Mouse (Mus musculus): Measurements from ENCODE around the gene Chit1. TPM values are rescaled to one million over a fixed set of nuclear protein-coding genes. Genes with fewer than 3 reads are reported as not detected.
A peak's percentile ranks its signal among the peaks of the same experiment; 100 is the strongest.

Gene Chit1
- polyA plus RNA-seq, 1 experiment = 0.11 TPM

DNA sequence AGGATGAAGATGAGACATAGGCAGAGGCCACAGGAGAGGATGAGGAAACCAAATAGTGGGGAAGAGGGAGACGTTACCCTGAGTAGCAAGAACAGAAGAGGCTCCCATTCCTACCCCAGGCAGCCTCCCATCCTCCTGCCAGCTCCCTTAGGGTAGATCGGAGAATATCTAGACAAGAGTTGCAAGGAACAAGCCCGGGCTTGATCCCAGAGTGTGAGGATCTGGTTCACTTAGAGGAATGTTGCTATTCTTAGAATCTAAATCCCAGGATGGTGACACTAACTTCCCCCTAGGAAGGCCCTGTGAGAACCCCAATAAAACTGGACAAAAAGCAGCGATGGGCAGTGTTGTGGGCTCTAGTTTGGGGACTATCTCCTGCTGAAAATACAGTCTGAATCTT lies 10.1 kb upstream of the Chit1 start:
- TF ChIP-seq CTCF (IDR thresholded peaks at IDR 0.05; ENCODE audit: borderline replicate concordance, extremely low read depth, insufficient read depth, insufficient read length) = no peak
- no peak for DNase-seq (ENCODE audit: low read depth)

DNA sequence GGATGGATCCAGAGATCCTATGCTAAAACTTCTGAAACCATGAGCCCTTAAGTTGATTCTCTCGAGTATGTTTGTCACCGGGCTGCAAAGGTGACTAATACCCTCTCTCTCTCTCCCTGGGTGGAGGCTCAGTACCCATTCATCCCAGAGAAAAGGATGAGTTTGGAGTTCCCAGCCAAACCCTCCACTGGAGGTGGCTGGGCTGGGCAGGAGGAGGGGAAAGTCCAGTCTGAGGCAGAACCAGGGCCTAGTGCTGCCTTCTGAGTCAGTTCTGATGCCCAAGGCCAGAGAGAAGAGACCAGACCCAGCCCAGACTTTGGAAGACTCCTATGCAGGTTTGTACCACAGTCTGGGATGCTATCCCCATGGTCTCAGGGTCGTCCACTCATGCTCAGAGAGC lies 9.4 kb upstream of the Chit1 start:
- TF ChIP-seq POLR2A (IDR thresholded peaks at IDR 0.05; ENCODE audit: borderline replicate concordance, extremely low read depth, insufficient read depth, insufficient read length, poor library complexity, severe bottlenecking) (no peak), CTCF (IDR thresholded peaks at IDR 0.05; ENCODE audit: borderline replicate concordance, extremely low read depth, insufficient read depth, insufficient read length) (no peak)
- no peak for DNase-seq (ENCODE audit: low read depth)

DNA sequence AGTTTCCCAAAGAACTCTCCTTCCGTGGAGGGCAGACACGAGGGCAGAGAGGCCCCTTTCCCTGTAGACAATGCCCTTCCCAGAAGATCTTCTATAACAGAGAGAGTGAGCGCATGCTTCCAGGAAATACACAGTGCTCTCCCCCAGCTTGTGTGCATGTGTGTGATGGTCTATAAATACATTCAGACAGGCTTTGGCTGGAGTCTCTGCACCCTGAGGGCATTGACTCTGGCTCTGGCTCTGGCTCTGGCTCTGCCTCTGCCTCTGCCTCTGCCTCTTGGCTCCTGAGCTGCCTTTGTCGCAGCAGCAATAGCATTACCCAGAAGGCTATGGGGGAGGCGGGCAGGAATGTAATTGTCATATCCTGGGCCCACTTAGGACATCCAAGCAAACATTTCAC lies 7.2 kb upstream of the Chit1 start:
- TF ChIP-seq POLR2A (IDR thresholded peaks at IDR 0.05; ENCODE audit: borderline replicate concordance, extremely low read depth, insufficient read depth, insufficient read length, poor library complexity, severe bottlenecking) = no peak
- TF ChIP-seq CTCF (IDR thresholded peaks at IDR 0.05; ENCODE audit: borderline replicate concordance, extremely low read depth, insufficient read depth, insufficient read length) = no peak
- DNase-seq (ENCODE audit: low read depth) = peak; percentile 37

DNA sequence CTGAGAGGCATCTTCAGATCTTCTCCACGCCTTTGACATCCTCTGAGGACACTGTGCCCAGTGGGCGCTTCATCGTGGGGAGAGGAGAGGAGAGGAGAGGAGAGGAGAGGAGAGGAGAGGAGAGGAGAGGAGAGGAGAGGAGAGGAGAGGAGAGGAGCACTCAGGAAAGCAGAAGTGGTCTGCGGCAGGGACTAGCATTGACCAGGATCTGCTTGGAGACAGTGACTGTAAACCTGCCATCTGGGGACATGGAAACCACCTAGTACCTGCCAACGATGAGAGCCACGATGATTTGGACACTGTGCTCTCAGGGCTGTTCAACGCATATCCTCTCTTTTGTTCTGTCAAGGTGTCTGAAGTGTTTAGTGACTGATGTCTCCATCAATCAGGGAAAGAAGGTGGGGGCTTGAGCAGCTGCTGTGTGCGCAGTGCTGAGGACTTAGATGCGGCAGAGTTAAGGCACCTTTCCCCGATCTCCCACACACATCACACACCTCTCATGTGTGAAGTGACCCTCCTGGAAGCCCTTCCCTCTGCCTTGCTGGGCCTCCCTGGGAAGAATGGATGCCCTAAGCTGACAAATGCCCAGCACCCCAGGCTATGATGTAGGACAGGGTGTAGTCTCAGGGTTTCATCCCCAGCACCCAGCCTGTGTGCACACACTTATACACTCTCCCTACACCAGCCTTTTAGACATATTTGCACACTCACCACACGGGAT lies 5.8 kb upstream of the Chit1 start:
- TF ChIP-seq CTCF (IDR thresholded peaks at IDR 0.05; ENCODE audit: borderline replicate concordance, extremely low read depth, insufficient read depth, insufficient read length) = no peak
- TF ChIP-seq POLR2A (IDR thresholded peaks at IDR 0.05; ENCODE audit: borderline replicate concordance, extremely low read depth, insufficient read depth, insufficient read length, poor library complexity, severe bottlenecking) = no peak
- no peak for DNase-seq (ENCODE audit: low read depth)

DNA sequence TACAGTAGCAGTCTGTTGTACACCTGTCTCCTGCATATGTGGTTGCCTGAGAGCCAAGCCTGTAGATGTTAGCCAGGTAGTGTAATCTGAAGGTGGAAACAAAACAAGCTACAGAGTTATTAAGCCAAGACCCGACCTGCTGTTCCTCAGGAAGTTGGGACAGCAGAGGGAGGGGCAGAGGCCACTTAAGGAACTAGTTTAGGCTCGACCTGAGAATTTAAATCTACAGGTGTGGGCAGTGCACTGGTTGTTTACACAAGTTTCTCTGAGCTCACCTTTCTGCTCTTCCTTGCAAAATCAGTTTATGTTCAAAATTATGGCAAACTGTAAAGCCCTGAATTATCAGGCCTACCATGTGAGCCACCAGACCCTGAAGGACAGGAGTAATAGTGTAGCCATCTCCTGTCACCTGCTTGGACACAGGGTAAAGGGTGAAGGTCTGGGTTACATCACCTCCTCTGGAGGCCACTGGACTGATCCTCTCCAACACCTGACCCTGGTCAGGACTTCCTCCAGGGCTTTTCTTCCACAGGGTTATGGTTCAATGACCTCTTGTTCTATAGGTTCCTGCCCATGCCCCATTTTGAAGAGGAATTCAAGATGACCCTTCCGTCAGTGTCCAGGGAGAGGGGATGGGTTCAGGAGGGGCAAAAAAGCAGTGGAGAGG lies 5.1 kb upstream of the Chit1 start:
- no peak for DNase-seq (ENCODE audit: low read depth)
- TF ChIP-seq POLR2A (IDR thresholded peaks at IDR 0.05; ENCODE audit: borderline replicate concordance, extremely low read depth, insufficient read depth, insufficient read length, poor library complexity, severe bottlenecking) (no peak), CTCF (IDR thresholded peaks at IDR 0.05; ENCODE audit: borderline replicate concordance, extremely low read depth, insufficient read depth, insufficient read length) (no peak)

DNA sequence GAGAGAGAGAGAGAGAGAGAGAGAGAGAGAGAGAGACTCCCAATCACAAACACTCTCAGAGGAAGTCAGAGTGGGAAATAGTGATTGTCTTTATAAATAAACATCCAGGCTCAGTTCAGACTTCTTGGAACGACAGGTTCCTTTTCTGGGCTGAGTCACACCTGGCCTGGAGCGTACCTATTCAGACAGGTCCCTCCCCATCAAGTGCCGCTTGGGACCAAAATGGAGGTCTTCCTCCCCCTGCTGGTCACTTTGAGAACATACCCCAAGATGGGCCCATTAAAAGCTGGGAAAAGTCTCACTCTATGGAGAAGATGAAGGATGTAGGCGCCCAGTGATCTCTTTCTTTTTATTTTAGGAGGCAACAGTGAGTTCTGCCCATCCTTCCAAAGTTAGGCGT lies 4.3 kb upstream of the Chit1 start:
- DNase-seq (ENCODE audit: low read depth) = peak; percentile 73
- TF ChIP-seq POLR2A (IDR thresholded peaks at IDR 0.05; ENCODE audit: borderline replicate concordance, extremely low read depth, insufficient read depth, insufficient read length, poor library complexity, severe bottlenecking) (no peak), CTCF (IDR thresholded peaks at IDR 0.05; ENCODE audit: borderline replicate concordance, extremely low read depth, insufficient read depth, insufficient read length) (peak; percentile 87)

DNA sequence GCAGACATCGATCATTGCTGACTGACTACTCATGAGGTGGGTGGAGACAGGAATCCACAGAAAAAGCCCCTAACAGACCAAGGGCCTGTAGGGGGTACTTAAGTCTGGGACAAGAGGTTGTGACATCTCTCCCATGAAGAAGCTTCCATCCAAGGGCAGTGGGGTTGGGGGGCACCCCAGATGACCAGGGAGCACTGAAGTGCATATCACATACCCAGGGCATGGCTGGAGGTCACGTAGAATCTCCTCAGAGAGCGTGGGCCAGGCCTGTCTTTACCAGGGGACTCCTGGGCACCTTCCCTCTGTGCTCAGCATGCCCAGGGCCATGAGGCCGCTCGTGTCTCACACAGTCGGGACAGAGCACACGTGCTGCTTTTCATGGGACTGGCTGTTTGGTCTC lies 3.3 kb upstream of the Chit1 start:
- DNase-seq (ENCODE audit: low read depth) = no peak
- TF ChIP-seq CTCF (IDR thresholded peaks at IDR 0.05; ENCODE audit: borderline replicate concordance, extremely low read depth, insufficient read depth, insufficient read length) (no peak), POLR2A (IDR thresholded peaks at IDR 0.05; ENCODE audit: borderline replicate concordance, extremely low read depth, insufficient read depth, insufficient read length, poor library complexity, severe bottlenecking) (no peak)

DNA sequence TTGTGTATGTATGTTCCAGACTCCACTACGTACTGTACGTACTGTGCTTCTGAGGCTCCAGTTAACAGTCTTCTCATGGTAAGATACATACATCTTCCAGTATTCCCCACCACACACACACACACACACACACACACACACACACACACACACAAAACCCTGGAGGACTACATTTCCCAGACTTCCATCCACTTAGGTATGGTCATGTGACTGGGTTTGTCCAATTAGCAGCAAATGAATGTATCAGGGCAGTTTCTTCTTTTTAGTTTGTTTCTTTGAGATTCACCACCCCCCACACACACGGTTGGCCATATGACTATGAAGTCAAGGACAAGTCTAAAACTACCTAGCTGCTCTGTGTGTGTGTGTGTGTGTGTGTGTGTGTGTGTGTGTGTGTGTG lies 1.0 kb upstream of the Chit1 start:
- TF ChIP-seq POLR2A (IDR thresholded peaks at IDR 0.05; ENCODE audit: borderline replicate concordance, extremely low read depth, insufficient read depth, insufficient read length, poor library complexity, severe bottlenecking) (no peak), CTCF (IDR thresholded peaks at IDR 0.05; ENCODE audit: borderline replicate concordance, extremely low read depth, insufficient read depth, insufficient read length) (no peak)
- DNase-seq (ENCODE audit: low read depth) = peak; percentile 54

DNA sequence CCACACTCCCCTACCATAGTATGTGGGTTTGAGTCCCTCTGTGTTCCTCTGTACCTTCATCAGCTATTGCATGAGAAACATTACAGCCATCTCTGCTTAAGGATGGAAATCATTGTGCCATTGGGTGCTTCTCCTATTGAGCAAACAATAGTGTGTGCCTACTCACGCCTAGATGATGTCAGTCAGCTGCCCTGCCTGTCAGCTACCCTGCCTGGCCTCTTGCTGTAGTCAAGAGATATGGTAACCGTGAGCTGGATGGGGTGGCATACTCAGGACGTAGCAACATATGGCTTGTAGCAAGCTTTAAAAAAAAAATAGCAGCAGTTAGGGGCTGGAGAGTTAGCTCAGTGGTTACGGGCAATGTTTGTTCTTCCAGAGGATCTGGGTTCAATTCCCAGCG lies 593 bp upstream of the Chit1 start:
- TF ChIP-seq POLR2A (IDR thresholded peaks at IDR 0.05; ENCODE audit: borderline replicate concordance, extremely low read depth, insufficient read depth, insufficient read length, poor library complexity, severe bottlenecking) (no peak), CTCF (IDR thresholded peaks at IDR 0.05; ENCODE audit: borderline replicate concordance, extremely low read depth, insufficient read depth, insufficient read length) (no peak)
- no peak for DNase-seq (ENCODE audit: low read depth)

DNA sequence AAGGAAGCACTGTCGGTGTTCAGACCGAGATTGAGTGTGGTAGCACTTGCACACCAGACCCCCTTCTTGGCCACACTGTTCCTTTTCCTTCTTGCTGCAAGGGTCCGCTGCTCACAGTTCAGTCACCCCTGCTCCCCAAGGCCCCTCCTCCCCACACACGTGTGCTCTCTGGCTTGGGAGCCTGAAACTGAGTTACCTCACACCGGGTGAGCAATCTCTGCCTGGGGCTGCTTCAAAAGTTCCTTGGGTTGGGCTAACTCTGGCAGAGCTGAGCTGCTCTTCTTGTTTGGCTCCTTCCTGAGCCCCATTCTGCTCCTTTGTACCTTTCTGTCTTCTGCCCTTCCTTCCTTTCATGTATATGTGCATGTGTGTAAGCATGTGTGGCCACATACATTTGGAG lies 2.5 kb downstream of the Chit1 start:
- DNase-seq (ENCODE audit: low read depth) = no peak
- no peak for TF ChIP-seq CTCF (IDR thresholded peaks at IDR 0.05; ENCODE audit: borderline replicate concordance, extremely low read depth, insufficient read depth, insufficient read length)
- TF ChIP-seq POLR2A (IDR thresholded peaks at IDR 0.05; ENCODE audit: borderline replicate concordance, extremely low read depth, insufficient read depth, insufficient read length, poor library complexity, severe bottlenecking) = no peak

DNA sequence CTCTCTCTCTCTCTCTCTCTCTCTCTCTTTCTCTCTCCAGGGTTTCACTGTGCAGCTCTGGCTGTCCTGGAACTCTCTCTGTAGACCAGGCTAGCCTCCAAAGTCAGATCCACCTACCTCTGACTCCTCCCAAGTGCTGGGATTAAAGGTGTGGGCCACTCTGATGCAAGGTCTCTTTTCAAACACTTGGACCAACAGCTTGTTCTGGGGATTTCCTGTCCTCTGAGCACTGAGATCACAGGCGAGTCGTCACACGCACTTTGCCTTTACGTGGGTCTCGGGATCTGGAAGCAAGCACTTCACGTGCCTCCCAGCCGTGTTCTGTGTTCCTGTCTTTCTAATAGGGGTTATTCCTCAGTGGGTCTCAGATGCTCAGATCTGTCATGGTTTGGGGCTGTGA lies 3.0 kb downstream of the Chit1 start:
- no peak for TF ChIP-seq CTCF (IDR thresholded peaks at IDR 0.05; ENCODE audit: borderline replicate concordance, extremely low read depth, insufficient read depth, insufficient read length)
- TF ChIP-seq POLR2A (IDR thresholded peaks at IDR 0.05; ENCODE audit: borderline replicate concordance, extremely low read depth, insufficient read depth, insufficient read length, poor library complexity, severe bottlenecking) = no peak

DNA sequence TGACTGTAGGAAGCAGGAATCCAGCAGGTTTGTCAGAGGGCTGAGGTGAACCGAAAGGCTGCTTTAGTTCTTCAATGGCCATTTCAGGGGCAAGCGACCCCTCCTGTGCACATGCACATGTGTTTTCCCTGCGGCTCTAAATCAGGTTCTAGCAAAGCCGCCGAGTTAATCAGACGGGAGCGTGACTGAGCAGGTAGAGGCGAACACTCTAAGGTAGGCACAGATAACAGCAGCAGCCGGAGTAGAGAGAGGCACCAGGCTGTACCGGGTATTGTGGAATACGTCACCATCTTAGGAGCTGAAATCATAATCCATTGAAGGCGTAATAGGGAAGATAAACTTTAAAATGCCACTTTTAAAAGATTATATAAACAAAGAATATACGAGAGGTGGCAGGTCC lies 3.7 kb downstream of the Chit1 start:
- DNase-seq (ENCODE audit: low read depth) = no peak
- TF ChIP-seq CTCF (IDR thresholded peaks at IDR 0.05; ENCODE audit: borderline replicate concordance, extremely low read depth, insufficient read depth, insufficient read length) (no peak), POLR2A (IDR thresholded peaks at IDR 0.05; ENCODE audit: borderline replicate concordance, extremely low read depth, insufficient read depth, insufficient read length, poor library complexity, severe bottlenecking) (no peak)

More for the DNA sequence above, 3.0 kb downstream of the Chit1 start:
- no peak for DNase-seq (ENCODE audit: low read depth)
